Mouse (Mus musculus) induced T-regulatory cell, adult 2 months (primary cell): ENCODE measurements around the gene Xlr4c.
A peak's percentile ranks its signal among the peaks of the same experiment; 100 is the strongest.
"Not testable (repeated sequence)": the region's sequence is repeated elsewhere in the genome, so short reads cannot be mapped to it uniquely, and the experiment has no call there.

Experiments
- DNase-seq: peaks from one replicate; pipeline ENCODE4 v3.0.0-alpha.2; 2012; ENCODE audit warnings: low read depth

Gene Xlr4c

DNA sequence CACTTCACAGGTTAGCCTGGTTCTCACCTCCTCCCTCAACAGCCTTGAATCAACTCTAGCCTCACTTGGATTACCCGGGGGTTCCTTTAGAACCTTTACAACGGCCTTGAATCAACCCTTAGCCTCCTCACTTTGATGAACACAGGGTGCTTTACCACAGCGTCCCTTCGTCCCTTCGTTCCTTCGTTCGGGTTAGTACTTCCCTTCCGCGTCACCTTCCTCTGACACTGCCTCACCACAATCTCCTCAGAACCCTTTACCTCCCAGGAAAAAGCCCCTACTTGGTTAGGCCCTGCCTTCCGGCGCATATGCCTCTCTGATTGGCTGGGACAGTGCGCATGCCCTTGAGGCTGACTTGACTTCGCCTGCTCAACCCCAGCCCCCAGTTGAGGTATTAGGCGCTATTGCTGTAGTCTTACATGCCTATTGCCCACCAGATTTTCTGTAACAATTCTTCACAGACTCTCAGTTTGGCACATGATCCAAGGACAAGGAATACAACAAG, at the start of gene Xlr4c:
Xlr4c (minus strand) TSS at position 310 of the 505 bp plus-strand sequence.
- not testable (repeated sequence) for DNase-seq

DNA sequence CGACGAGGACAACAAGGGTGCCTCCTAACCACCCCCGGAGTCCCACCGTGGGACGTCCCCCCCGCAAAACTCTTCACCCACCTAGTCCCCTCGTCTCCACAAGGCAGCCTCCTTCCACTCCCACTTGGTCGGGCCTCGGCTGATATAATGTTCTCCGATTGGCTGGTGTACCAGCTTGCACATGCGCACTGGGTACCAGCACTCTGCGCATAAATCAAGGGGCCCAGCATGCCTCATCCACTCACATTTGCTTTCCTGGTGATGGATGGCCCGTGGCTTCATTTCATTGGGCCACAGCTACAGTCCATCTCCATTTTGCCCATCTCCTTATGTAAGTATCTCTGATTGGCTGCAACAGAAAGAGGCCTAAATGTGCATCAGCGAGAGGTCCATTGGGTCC, 22.3 kb upstream of the Xlr4c start, which contains the start of gene Xlr3c:
Xlr3c (minus strand) TSS at position 121 of the 400 bp plus-strand sequence.
- not testable (repeated sequence) for DNase-seq

DNA sequence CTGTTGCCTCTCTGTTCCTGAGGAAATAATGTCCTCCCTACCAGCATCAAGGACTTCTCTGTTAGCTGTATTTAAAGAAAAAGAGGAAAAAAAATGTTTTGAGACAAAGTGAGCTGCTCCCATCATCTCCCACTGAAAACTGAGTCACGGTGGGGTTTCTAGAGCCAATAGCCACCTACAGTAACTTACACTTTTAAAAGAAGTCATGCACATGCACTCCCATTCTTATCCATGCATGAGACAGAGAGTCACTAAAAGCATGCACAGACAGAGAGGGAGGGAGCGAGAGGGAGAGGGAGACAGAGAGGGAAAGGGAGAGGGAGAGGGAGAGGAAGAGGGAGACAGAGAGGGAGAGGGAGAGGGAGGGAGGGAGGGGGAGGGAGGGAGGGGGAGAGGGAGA, 19.5 kb upstream of the Xlr4c start:
- not testable (repeated sequence) for DNase-seq

DNA sequence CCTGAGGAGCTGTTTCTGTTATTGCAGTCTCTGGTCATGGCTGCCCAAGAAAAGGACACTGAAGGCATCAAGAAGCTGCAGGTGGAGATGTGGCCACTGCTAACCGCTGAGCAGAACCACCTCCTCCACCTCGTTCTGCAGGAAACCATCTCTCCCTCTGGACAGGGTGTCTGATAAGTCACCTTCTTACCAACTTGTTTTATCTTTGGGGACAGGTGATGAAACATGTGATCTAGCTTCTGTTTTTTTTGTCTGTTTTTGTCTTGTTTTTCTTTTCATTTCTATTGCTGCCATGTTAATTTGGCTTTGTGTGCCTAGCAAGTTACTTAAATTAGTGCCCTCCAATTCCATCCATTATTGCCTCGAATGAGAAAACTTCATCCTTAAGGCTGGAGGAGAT, 13.6 kb downstream of the Xlr4c start:
- no peak for DNase-seq

DNA sequence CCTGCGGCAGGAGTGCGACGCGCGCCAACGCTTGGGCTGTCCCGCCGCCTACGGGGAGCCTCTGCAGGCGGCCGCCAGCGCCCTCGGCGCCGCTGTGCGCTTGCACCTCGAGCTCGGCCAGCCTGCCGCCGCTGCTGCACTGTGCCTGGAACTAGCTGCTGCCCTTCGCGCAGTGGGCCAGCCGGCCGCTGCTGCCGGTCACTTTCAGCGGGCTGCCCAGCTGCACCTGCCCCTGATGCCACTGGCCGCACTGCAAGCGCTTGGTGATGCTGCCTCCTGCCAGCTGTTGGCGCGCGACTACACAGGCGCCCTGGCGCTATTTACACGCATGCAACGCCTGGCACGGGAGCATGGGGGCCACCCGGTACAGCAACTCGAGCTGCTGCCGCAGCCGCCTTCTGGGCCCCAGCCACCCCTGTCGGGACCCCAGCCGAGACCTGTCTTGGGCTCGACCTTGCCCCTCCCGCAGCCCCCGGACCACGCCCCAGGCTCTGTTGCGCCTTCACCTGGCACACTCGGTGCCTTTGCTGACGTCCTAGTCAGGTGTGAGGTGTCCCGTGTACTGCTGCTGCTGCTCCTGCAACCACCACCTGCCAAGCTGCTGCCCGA, 14.2 kb downstream of the Xlr4c start:
- peak; percentile 69 for DNase-seq

DNA sequence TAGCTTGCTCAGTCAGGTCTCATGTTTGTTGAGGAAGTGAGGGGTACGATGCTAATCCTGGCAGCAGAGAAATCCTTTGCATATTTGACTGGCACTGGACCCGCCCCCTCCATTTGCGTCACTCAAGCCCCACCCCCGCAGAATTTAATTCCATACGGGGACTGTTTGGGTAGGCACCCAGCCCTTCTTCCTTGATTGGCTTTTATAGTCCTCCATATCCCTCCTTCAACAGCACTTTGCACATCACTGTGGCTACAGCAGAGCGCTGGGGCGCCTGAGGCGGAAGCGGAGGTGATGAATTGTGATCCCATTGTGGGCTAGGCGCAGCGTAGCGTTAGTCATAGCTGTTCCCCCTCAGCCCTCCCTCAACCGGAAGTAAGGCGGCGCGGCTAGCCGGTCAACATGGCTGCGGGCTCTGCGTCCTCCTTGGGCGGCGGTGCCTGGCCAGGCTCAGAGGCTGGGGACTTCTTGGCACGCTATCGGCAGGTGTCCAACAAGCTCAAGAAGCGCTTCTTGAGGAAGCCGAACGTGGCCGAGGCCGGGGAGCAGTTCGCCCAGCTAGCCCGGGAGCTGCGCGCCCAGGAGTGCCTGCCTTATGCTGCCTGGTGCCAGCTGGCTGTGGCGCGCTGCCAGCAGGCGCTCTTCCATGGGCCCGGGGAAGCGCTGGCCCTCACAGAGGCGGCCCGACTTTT, 14.9 kb downstream of the Xlr4c start, which contains the start of gene F8a:
F8a (plus strand) TSS at position 378 of the 692 bp plus-strand sequence.
- DNase-seq: peak; percentile 87

DNA sequence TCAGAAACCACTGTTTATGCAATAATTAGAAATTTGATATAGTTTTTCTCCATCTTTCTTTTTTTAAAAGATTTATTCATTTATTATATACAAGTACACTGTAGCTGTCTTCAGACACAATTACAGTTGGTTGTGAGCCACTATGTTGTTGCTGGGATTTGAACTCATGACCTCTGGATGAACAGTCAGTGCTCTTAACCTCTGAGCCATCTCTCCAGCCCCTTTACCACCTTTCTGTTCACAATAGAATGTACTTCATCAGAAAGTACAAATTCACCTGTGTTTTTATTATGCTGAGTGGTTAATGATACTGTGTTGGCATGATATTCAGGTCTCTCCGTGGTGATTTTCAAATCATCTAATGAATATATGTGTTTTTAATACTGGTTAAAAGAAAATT, 17.6 kb downstream of the Xlr4c start:
- DNase-seq: no peak

DNA sequence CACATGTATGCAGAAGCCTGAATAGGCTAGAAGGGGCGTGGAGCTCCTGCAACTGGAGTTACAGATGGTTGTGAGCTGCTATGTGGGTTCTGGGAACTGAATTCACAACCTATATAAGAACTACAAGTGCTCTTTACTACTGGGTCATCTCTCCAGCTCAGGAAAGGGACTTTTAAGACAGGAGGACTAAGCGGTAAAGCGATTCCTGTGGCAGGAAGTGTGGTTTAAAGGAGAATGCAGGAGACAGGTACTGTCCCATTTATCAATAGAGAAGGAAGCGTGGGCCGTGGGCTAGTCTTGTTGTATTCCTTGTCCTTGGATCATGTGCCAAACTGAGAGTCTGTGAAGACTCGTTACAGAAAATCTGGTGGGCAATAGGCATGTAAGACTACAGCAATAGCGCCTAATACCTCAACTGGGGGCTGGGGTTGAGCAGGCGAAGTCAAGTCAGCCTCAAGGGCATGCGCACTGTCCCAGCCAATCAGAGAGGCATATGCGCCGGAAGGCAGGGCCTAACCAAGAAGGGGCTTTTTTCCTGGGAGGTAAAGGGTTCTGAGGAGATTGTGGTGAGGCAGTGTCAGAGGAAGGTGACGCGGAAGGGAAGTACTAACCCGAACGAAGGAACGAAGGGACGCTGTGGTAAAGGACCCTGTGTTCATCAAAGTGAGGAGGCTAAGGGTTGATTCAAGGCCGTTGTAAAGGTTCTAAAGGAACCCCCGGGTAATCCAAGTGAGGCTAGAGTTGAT, 28.9 kb downstream of the Xlr4c start, which contains the start of gene Xlr4b:
Xlr4b (plus strand) TSS at position 515 of the 746 bp plus-strand sequence.
- DNase-seq: peak; percentile 47

DNA sequence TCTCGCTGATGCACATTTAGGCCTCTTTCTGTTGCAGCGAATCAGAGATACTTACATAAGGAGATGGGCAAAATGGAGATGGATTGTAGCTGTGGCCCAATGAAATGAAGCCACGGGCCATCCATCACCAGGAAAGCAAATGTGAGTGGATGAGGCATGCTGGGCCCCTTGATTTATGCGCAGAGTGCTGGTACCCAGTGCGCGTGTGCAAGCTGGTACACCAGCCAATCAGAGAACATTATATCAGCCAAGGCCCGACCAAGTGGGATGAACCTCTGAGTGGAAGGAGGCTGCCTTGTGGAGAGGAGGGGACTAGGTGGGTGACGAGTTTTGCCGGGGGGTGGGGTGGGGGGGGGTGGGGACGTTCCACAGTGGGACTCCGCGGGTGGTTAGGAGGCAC, 51.0 kb downstream of the Xlr4c start, which contains the start of gene Xlr3b:
Xlr3b (plus strand) TSS at position 274 of the 400 bp plus-strand sequence.
- peak; percentile 24 for DNase-seq
